10 mouse cellular contexts compared by ENCODE assay signal in genomic region chr1:59332737-59333385, GRCm38 (mm10).
A peak's percentile ranks its signal among the peaks of the same experiment; 100 is the strongest.
DNase-seq lines count a peak whose midpoint lies in the region; ATAC-seq and TF ChIP-seq lines count a peak whose summit lies in the region.
"Had no signal": no experiment of that assay in that cellular context is flagged by ENCODE, and none has a peak within 500 bp of the region (broad histone marks: within the 10 kb centered on the region; RNA-seq: fewer than 3 reads in every experiment).

No protein-coding gene starts in this region.

- no peak overlapping the region for H3K4me3 ChIP-seq in kidney, embryonic 16.5 days (ENCODE audit: low read length)
- no peak overlapping the region for H3K4me3 ChIP-seq in forebrain, embryonic 14.5 days (ENCODE audit: low read depth, low read length)
- no peak overlapping the region for H3K4me3 ChIP-seq in limb, embryonic 14.5 days (replicated peaks; ENCODE audit: low read length)
- H3K4me3 ChIP-seq: heart, embryonic 15.5 days; liver, embryonic 13.5 days had no signal

- no peak for ATAC-seq in kidney, embryonic 16.5 days (ENCODE audit: low FRiP score, low TSS enrichment)
- peak; percentile 40 for ATAC-seq in forebrain, embryonic 14.5 days
- no peak for ATAC-seq in limb, embryonic 14.5 days (ENCODE audit: low FRiP score, low read depth)
- ATAC-seq in cerebellum, adult (ENCODE audit: insufficient number of reproducible peaks, low FRiP score, low TSS enrichment) = no peak

- DNase-seq in kidney, postnatal 36 days = no peak
- peak; percentile 77 for DNase-seq in brain, embryonic 14.5 days (ENCODE audit: low read depth)
- DNase-seq in forebrain, embryonic 14.5 days (ENCODE audit: low spot score) = peak; percentile 51
- DNase-seq in limb, embryonic 14.5 days (ENCODE audit: low spot score) = peak; percentile 31
- DNase-seq in layer of hippocampus, adult 18-20 months (ENCODE audit: low spot score in 2 of 2) = no peak
- no peak for DNase-seq in right cerebral cortex, postnatal 4 days
- DNase-seq: liver, embryonic 13.5 days had no signal

- WGBS in kidney, embryonic 16.5 days = 42% methylated on average over 13 of the region's 13 CpGs
- 18% methylated on average over 13 of the region's 13 CpGs for WGBS in forebrain, embryonic 14.5 days
- WGBS in limb, embryonic 14.5 days = 29% methylated on average over 13 of the region's 13 CpGs

- no peak for TF ChIP-seq CTCF in brain, embryonic 14.5 days (IDR thresholded peaks at IDR 0.05; ENCODE audit: borderline replicate concordance, extremely low read depth, insufficient read depth, insufficient read length)

- H3K4me1 ChIP-seq in kidney, embryonic 16.5 days (ENCODE audit: insufficient read depth, low read length) = peaks cover 55% of the 10 kb centered on the region
- H3K4me1 ChIP-seq in forebrain, embryonic 14.5 days (ENCODE audit: control insufficient read depth, insufficient read depth, low read length) = peaks cover 21% of the 10 kb centered on the region
- peaks cover 39% of the 10 kb centered on the region for H3K4me1 ChIP-seq in limb, embryonic 14.5 days (ENCODE audit: control insufficient read depth, insufficient read depth, low read length)
- H3K4me1 ChIP-seq: liver, embryonic 13.5 days had no signal

- H3K4me2 ChIP-seq in kidney, embryonic 16.5 days (replicated peaks; ENCODE audit: low read depth, low read length) = no peak overlapping the region
- H3K4me2 ChIP-seq in forebrain, embryonic 14.5 days (ENCODE audit: low read length) = peak overlapping the region; percentile 29; the same call in 1 of the 2 replicates
- no peak overlapping the region for H3K4me2 ChIP-seq in limb, embryonic 14.5 days (replicated peaks; ENCODE audit: low read depth, low read length, severe bottlenecking)
- H3K4me2 ChIP-seq: heart, embryonic 15.5 days; liver, embryonic 13.5 days had no signal

- TF ChIP-seq POLR2A in brain, embryonic 14.5 days (IDR thresholded peaks at IDR 0.05; ENCODE audit: borderline replicate concordance, extremely low read depth, insufficient read depth, insufficient read length, poor library complexity, severe bottlenecking) = no peak
- no peak for TF ChIP-seq POLR2A in limb, embryonic 14.5 days (IDR thresholded peaks at IDR 0.05; ENCODE audit: borderline replicate concordance, extremely low read depth, insufficient read depth, insufficient read length)

- no peaks in the 10 kb centered on the region for H3K27me3 ChIP-seq in kidney, embryonic 16.5 days (ENCODE audit: insufficient read depth, low read length)
- H3K27me3 ChIP-seq in forebrain, embryonic 14.5 days (replicated peaks; ENCODE audit: control insufficient read depth, insufficient read depth, low read length) = no peaks in the 10 kb centered on the region
- no peaks in the 10 kb centered on the region for H3K27me3 ChIP-seq in limb, embryonic 14.5 days (ENCODE audit: control insufficient read depth, insufficient read depth, low read length)
- H3K27me3 ChIP-seq: liver, embryonic 13.5 days had no signal

- H3K36me3 ChIP-seq in kidney, embryonic 16.5 days (ENCODE audit: insufficient read depth, low read length) = no peaks in the 10 kb centered on the region
- H3K36me3 ChIP-seq in forebrain, embryonic 14.5 days (ENCODE audit: control insufficient read depth, insufficient read depth, low read length) = no peaks in the 10 kb centered on the region
- H3K36me3 ChIP-seq in limb, embryonic 14.5 days (ENCODE audit: control insufficient read depth, insufficient read depth, low read length) = no peaks in the 10 kb centered on the region
- H3K36me3 ChIP-seq: heart, embryonic 15.5 days; liver, embryonic 13.5 days had no signal

- H3K9ac ChIP-seq in kidney, embryonic 16.5 days (replicated peaks; ENCODE audit: low read length) = no peak overlapping the region
- no peak overlapping the region for H3K9ac ChIP-seq in forebrain, embryonic 14.5 days (ENCODE audit: low read length)
- no peak overlapping the region for H3K9ac ChIP-seq in limb, embryonic 14.5 days (ENCODE audit: low read depth, low read length, severe bottlenecking)
- H3K9ac ChIP-seq: heart, embryonic 15.5 days; liver, embryonic 13.5 days had no signal

- peak overlapping the region; percentile 40; the same call in 1 of the 2 replicates for H3K27ac ChIP-seq in kidney, embryonic 16.5 days (ENCODE audit: low read length)
- H3K27ac ChIP-seq in forebrain, embryonic 14.5 days (ENCODE audit: low read depth, low read length) = 0 out of 2 replicates have a peak overlapping the region, but pooled peaks have one; percentile 39
- no peak overlapping the region for H3K27ac ChIP-seq in limb, embryonic 14.5 days (replicated peaks; ENCODE audit: low read depth, low read length)
- H3K27ac ChIP-seq: heart, embryonic 15.5 days; liver, embryonic 13.5 days had no signal

- no peaks in the 10 kb centered on the region for H3K9me3 ChIP-seq in kidney, embryonic 16.5 days (ENCODE audit: low read length)
- H3K9me3 ChIP-seq in forebrain, embryonic 14.5 days (replicated peaks; ENCODE audit: control insufficient read depth, low read length) = no peaks in the 10 kb centered on the region
- no peaks in the 10 kb centered on the region for H3K9me3 ChIP-seq in limb, embryonic 14.5 days (ENCODE audit: control insufficient read depth, low read length)
- H3K9me3 ChIP-seq: heart, embryonic 15.5 days; liver, embryonic 13.5 days had no signal

Comparison
In these comparisons a context has a peak if more than half of its experiments do, and no peak if none do; other contexts are left out.
1. DNase-seq: peak in brain, embryonic 14.5 days (single experiment), forebrain, embryonic 14.5 days (single experiment) and limb, embryonic 14.5 days (single experiment); none in kidney, postnatal 36 days (0 of 2), layer of hippocampus, adult 18-20 months (0 of 2) and right cerebral cortex, postnatal 4 days (single experiment).